20 mouse cellular contexts compared by ENCODE assay signal in the genomic region with DNA sequence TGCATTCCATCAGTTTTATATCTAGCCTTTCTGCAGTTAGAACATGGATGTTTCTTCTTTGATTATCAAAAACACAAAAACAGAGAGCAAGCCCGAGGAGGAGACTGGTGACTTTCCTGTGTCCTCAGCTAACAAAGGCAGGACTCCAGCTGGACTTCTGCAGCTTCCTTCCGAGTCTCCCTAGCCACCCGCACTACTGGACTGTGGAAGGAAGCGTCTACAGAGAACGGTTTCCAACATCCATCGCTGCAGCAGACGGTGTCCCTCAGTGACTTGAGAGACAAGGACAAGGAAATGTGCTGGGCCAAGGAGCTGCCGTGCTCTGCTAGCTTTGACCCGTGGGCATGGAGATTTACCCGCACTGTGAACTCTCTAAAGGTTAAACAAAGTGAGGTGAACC. TPM values are rescaled to one million over a fixed set of nuclear protein-coding genes. Genes with fewer than 3 reads are reported as not detected.
DNase-seq lines count a peak whose midpoint lies in the region; TF ChIP-seq lines count a peak whose summit lies in the region.
"Had no signal": no experiment of that assay in that cellular context is flagged by ENCODE, and none has a peak within 500 bp of the region (broad histone marks: within the 10 kb centered on the region; RNA-seq: fewer than 3 reads in every experiment).

No protein-coding gene starts in this region.

- H3K79me2 ChIP-seq in heart, adult 2 months (replicated peaks; ENCODE audit: control insufficient read depth, insufficient read depth, low read length), result no peaks in the 10 kb centered on the region

- H3K4me3 ChIP-seq in heart, adult 2 months, result no peak overlapping the region
- no peak overlapping the region for H3K4me3 ChIP-seq in heart, embryonic 10.5 days
- H3K4me3 ChIP-seq in kidney, adult 2 months (ENCODE audit: insufficient read depth, low read depth, low read length), result no peak overlapping the region
- no peak overlapping the region for H3K4me3 ChIP-seq in brown adipose tissue, adult 24 weeks (ENCODE audit: insufficient read depth, low read depth, low read length)
- H3K4me3 ChIP-seq: embryonic facial prominence, embryonic 13.5 days; forebrain, embryonic 12.5 days; heart, embryonic 15.5 days; hindbrain, embryonic 15.5 days had no signal

- no peak overlapping the region for H3K9ac ChIP-seq in heart, adult 2 months (ENCODE audit: low read depth, low read length)
- H3K9ac ChIP-seq: embryonic facial prominence, embryonic 13.5 days; forebrain, embryonic 12.5 days; heart, embryonic 15.5 days; hindbrain, embryonic 15.5 days had no signal

- H3K4me1 ChIP-seq in heart, adult 2 months (ENCODE audit: control insufficient read depth, insufficient read depth, low read length), result peaks cover 16% of the 10 kb centered on the region
- peaks cover 13% of the 10 kb centered on the region; the same call in 1 of the 2 replicates for H3K4me1 ChIP-seq in heart, embryonic 10.5 days
- H3K4me1 ChIP-seq in kidney, adult 2 months (ENCODE audit: control insufficient read depth, insufficient read depth, low read length), result no peaks in the 10 kb centered on the region
- peaks cover 19% of the 10 kb centered on the region for H3K4me1 ChIP-seq in brown adipose tissue, adult 24 weeks (ENCODE audit: control insufficient read depth, insufficient read depth, insufficient read length, low read length)
- H3K4me1 ChIP-seq: embryonic facial prominence, embryonic 13.5 days; forebrain, embryonic 12.5 days; hindbrain, embryonic 15.5 days had no signal

- H3K9me3 ChIP-seq in heart, embryonic 10.5 days, result no peaks in the 10 kb centered on the region
- H3K9me3 ChIP-seq: embryonic facial prominence, embryonic 13.5 days; forebrain, embryonic 12.5 days; heart, embryonic 15.5 days; hindbrain, embryonic 15.5 days had no signal

- TF ChIP-seq EP300 in heart, adult 2 months (IDR thresholded peaks at IDR 0.05; ENCODE audit: insufficient read depth, low read depth, low read length), result peak; percentile 53; the same call in 1 of the 2 replicates

- WGBS in heart, adult 2 months, result 34% methylated on average over 10 of the region's 10 CpGs
- 90% methylated on average over 10 of the region's 10 CpGs for WGBS in heart, embryonic 10.5 days
- WGBS in kidney, adult 2 months, result 53% methylated on average over 10 of the region's 10 CpGs

- intact Hi-C loops in heart, adult 2 months (cut with DNase I), result loop anchor here (2.0 kb wide), 1 partner anchor 37 kb away; no protein-coding TSS in a partner anchor
- intact Hi-C loops in heart, postnatal 14 days (cut with DNase I), result loop anchor here (5.0 kb wide), 1 partner anchor 33 kb away; no protein-coding TSS in a partner anchor

- no peaks in the 10 kb centered on the region for H3K27me3 ChIP-seq in heart, adult 2 months (ENCODE audit: control insufficient read depth, insufficient read depth, low read length)
- no peaks in the 10 kb centered on the region for H3K27me3 ChIP-seq in heart, embryonic 10.5 days (ENCODE audit: insufficient read depth, poor library complexity, severe bottlenecking)
- H3K27me3 ChIP-seq in kidney, adult 2 months (replicated peaks; ENCODE audit: control insufficient read depth, insufficient read depth, low read length), result no peaks in the 10 kb centered on the region
- H3K27me3 ChIP-seq: CH12.LX; embryonic facial prominence, embryonic 13.5 days; forebrain, embryonic 12.5 days; heart, embryonic 15.5 days; hindbrain, embryonic 15.5 days; Patski had no signal

- TF ChIP-seq POLR2A in heart, adult 2 months (IDR thresholded peaks at IDR 0.05; ENCODE audit: insufficient read depth, low read depth, low read length), result peak; percentile 51; the same call in 1 of the 2 replicates
- no peak for TF ChIP-seq POLR2A in kidney, adult 2 months (IDR thresholded peaks at IDR 0.05; ENCODE audit: low read depth, low read length)

- peak; percentile 37 to 39 for DNase-seq in heart, adult 2 months
- DNase-seq in heart, embryonic 10.5 days (ENCODE audit: low spot score), result no peak
- DNase-seq in kidney, adult 2 months, result peak; percentile 33
- DNase-seq in kidney, adult 8-10 months, result no peak
- DNase-seq in heart, postnatal 14 days, result peak; percentile 20 to 28
- no peak for DNase-seq in ovary, postnatal 36 days (ENCODE audit: low spot score)
- DNase-seq: adrenal gland, postnatal 14 days; cerebellum, adult 18-20 months; cerebellum, adult 9-11 months; cerebellum, postnatal 36 days; gastrocnemius, postnatal 25 days had no signal

- H3K27ac ChIP-seq in heart, adult 2 months, result peak overlapping the region; percentile 65
- no peak overlapping the region for H3K27ac ChIP-seq in heart, embryonic 10.5 days
- H3K27ac ChIP-seq in kidney, adult 2 months (ENCODE audit: insufficient read depth, low read depth, low read length), result no peak overlapping the region
- H3K27ac ChIP-seq in brown adipose tissue, adult 24 weeks (replicated peaks; ENCODE audit: low read depth, low read length), result peak overlapping the region; percentile 88
- H3K27ac ChIP-seq: embryonic facial prominence, embryonic 13.5 days; forebrain, embryonic 12.5 days; heart, embryonic 15.5 days; hindbrain, embryonic 15.5 days had no signal

- peaks cover 4% of the 10 kb centered on the region for H3K36me3 ChIP-seq in heart, adult 2 months (ENCODE audit: control insufficient read depth, insufficient read depth, low read length)
- H3K36me3 ChIP-seq in heart, embryonic 10.5 days, result peaks cover 76% of the 10 kb centered on the region
- peaks cover 5% of the 10 kb centered on the region; the same call in 1 of the 2 replicates for H3K36me3 ChIP-seq in kidney, adult 2 months (ENCODE audit: control insufficient read depth, insufficient read depth, low read length)

- no peak for TF ChIP-seq CTCF in heart, adult 2 months (IDR thresholded peaks at IDR 0.05)
- TF ChIP-seq CTCF in kidney, adult 2 months (conservative IDR thresholded peaks at IDR 0.05; ENCODE audit: insufficient read depth, insufficient read length, low read depth, low read length), result no peak

RNA-seq across cellular contexts. Expression of gene Papln, which starts 29.4 kb away (rescaled TPM):
- 1 to 10 TPM; 4.9 to 7.5 TPM for total RNA-seq in heart, adult 2 months (2021)
- polyA plus RNA-seq in heart, adult 2 months (2012; rRNA removed), result 8.7 and 13.1 TPM in 2 replicates
- polyA plus RNA-seq in heart, embryonic 10.5 days (2016; fragmentation: Nextera tagmentation; extraction: Ambion mirVana), result 0.15 and 0.38 TPM in 2 replicates
- 2.4 and 3.0 TPM in 2 replicates for polyA plus RNA-seq in kidney, adult 2 months (2012; rRNA removed)
- polyA plus RNA-seq in brown adipose tissue, adult 24 weeks (2012; ENCODE audit: insufficient read depth, insufficient read length, missing spikeins), result 0.59 TPM in 1 of 2 replicates, not detected in the other
- 10 to 100 TPM; 21.8 to 24.8 TPM for total RNA-seq in heart, postnatal 14 days (2021)
- total RNA-seq: granulocyte monocyte progenitor cell, adult 5-6 weeks had no signal
- polyA plus RNA-seq: activated CD4-positive, CD25-positive, alpha-beta regulatory T cell, adult 4 months had no signal

RNA-seq across cellular contexts. Expression of gene Psen1, which starts 46.1 kb away (rescaled TPM):
- 10 to 100 TPM; 35.1 to 38.0 TPM for total RNA-seq in heart, adult 2 months (2021)
- 16.8 and 24.5 TPM in 2 replicates for polyA plus RNA-seq in heart, adult 2 months (2012; rRNA removed)
- polyA plus RNA-seq in heart, embryonic 10.5 days (2016; fragmentation: Nextera tagmentation; extraction: Ambion mirVana), result 52.9 and 60.4 TPM in 2 replicates
- 32.7 and 39.0 TPM in 2 replicates for polyA plus RNA-seq in kidney, adult 2 months (2012; rRNA removed)
- 18.9 and 19.6 TPM in 2 replicates for polyA plus RNA-seq in brown adipose tissue, adult 24 weeks (2012; ENCODE audit: insufficient read depth, insufficient read length, missing spikeins)
- total RNA-seq in heart, postnatal 14 days (2021), result 10 to 100 TPM; 31.7 to 37.3 TPM

Comparison
In these comparisons a context has a peak if more than half of its experiments do, and no peak if none do; other contexts are left out.
1. DNase-seq: peak in heart, adult 2 months (2 of 2), kidney, adult 2 months (single experiment) and heart, postnatal 14 days (2 of 2); none in heart, embryonic 10.5 days (single experiment), kidney, adult 8-10 months (0 of 2) and ovary, postnatal 36 days (single experiment).
2. H3K27ac ChIP-seq: peak in heart, adult 2 months (single experiment) and brown adipose tissue, adult 24 weeks (single experiment); none in heart, embryonic 10.5 days (single experiment) and kidney, adult 2 months (single experiment).